Mouse (Mus musculus): ENCODE results near the gene Trf. TPM values are rescaled to one million over a fixed set of nuclear protein-coding genes. Genes with fewer than 3 reads are reported as not detected.

Gene Trf
- 30.0 and 41.3 TPM in 2 replicates for polyA plus RNA-seq (2014; fragmentation: Nextera tagmentation; extraction: Ambion mirVana)

DNA sequence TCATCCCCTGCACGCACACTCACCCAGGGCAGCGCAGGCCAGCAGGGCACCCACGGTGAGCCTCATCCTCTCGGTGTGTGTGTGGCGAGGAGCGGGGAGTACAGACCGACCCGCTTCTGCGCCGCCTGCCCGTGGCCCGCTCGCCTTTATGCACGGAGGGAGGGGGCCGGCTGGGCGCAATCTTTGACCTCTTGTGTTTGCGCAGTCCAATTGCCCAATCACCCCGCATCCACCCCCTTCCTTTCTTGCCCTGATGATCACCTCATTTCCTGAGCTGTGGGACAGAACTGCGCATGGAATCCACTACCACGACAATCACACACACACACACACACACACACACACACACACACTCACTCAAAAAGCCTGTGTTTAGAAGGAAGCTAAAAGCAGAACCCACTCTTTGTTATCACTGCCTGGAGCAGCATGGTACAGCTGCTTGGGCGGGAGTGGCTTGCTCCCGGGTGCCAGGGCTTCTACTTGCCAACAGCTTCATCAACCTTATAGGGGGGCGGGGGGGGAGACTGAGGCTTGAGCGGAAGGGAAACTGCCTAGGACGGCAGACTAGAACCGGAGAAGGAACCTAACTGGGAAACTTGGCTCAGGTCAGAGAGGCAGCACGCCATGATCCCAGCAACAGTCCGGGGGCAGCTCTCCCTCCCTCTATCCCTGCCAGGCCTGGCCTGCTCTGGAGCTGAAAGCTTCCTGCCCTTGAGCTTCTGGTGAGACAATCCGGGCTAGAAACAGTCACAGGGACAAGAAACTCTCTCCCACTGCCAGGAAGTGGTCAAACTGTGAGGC lies at the start of gene Trf, which contains the start of gene Gm20425:
Gene Trf (minus strand): TSS at position 294 of the 801 bp plus-strand sequence.
Gene Gm20425 (minus strand): TSS at position 157 of the 801 bp plus-strand sequence.
- Histone ChIP-seq H3K9ac (ENCODE audit: low read length) (peak within 1 kb of the TSS; percentile 29; the same call in 1 of the 2 replicates), H3K4me1 (ENCODE audit: control insufficient read depth, insufficient read depth, low read length) (peaks cover 6% of the 10 kb centered on the region; the same call in 1 of the 2 replicates), H3K27ac (ENCODE audit: low read depth, low read length) (peak within 1 kb of the TSS; percentile 30; the same call in 1 of the 2 replicates), H3K4me3 (ENCODE audit: low read depth, low read length) (no peak within 1 kb of the TSS), H3K9me3 (replicated peaks; ENCODE audit: control insufficient read depth, low read length) (no peaks in the 10 kb centered on the region), H3K36me3 (ENCODE audit: control insufficient read depth, insufficient read depth, low read length) (no peaks in the 10 kb centered on the region), H3K27me3 (replicated peaks; ENCODE audit: control insufficient read depth, insufficient read depth, low read length) (no peaks in the 10 kb centered on the region), H3K4me2 (ENCODE audit: low read length) (peak within 1 kb of the TSS; percentile 34)
- DNase-seq (ENCODE audit: low spot score) (peak; percentile 44), ATAC-seq (peak; percentile 58)
- 64% methylated on average over 29 of the region's 29 CpGs for whole genome bisulfite sequencing

DNA sequence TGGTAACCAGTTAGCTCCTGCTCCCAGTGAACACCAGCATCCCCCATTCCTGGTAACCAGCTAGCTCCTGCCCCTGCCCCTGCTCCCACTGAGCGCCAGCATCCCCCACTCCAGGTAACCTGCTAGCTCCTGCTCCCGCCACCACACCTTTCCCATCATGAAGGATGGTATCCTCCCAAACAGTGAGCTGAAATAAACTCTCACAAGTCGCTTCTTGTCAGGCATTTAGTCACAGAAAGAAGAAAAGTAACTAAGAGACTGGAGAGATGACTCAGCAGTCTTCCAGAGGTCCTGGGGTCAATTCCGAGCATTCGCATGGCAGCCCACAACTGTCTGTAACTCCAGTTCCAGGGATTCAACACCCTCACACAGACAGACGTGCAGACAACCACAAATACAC lies 46.6 kb upstream of the Trf start:
- DNase-seq (ENCODE audit: low spot score) (no peak), ATAC-seq (no peak)
- Histone ChIP-seq H3K4me2 (ENCODE audit: low read length) (no peak overlapping the region), H3K27ac (ENCODE audit: low read depth, low read length) (no peak overlapping the region), H3K4me3 (ENCODE audit: low read depth, low read length) (no peak overlapping the region), H3K9ac (ENCODE audit: low read length) (no peak overlapping the region), H3K4me1 (ENCODE audit: control insufficient read depth, insufficient read depth, low read length) (no peaks in the 10 kb centered on the region), H3K36me3 (ENCODE audit: control insufficient read depth, insufficient read depth, low read length) (no peaks in the 10 kb centered on the region), H3K27me3 (replicated peaks; ENCODE audit: control insufficient read depth, insufficient read depth, low read length) (no peaks in the 10 kb centered on the region), H3K9me3 (replicated peaks; ENCODE audit: control insufficient read depth, low read length) (no peaks in the 10 kb centered on the region)
- 88% methylated on average over 6 of the region's 6 CpGs for WGBS

DNA sequence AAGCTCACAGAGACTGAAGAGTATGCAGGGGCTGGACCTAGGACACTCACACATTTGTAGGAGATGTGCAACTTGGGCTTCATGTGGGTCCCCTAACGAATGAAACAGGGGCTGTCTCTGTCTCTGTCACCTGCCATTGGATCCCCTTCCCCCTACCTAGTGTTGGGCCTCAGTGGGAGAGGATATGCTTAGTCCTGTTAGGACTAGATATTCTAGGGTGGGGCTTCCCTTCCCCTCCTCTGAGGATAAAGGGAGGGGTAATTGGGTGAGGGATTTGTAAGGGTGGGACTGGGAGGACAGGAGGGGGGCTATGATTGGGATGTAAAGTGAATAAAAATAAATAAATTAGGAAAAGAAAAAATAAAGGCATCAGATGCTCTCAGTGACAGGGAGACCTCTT lies 45.4 kb upstream of the Trf start:
- Histone ChIP-seq H3K4me1 (ENCODE audit: control insufficient read depth, insufficient read depth, low read length) (0 out of 2 replicates have a peak, but pooled peaks cover 4% of the 10 kb centered on the region), H3K27me3 (replicated peaks; ENCODE audit: control insufficient read depth, insufficient read depth, low read length) (no peaks in the 10 kb centered on the region), H3K27ac (ENCODE audit: low read depth, low read length) (no peak overlapping the region), H3K9me3 (replicated peaks; ENCODE audit: control insufficient read depth, low read length) (no peaks in the 10 kb centered on the region), H3K4me3 (ENCODE audit: low read depth, low read length) (no peak overlapping the region), H3K4me2 (ENCODE audit: low read length) (no peak overlapping the region), H3K9ac (ENCODE audit: low read length) (no peak overlapping the region), H3K36me3 (ENCODE audit: control insufficient read depth, insufficient read depth, low read length) (no peaks in the 10 kb centered on the region)
- ATAC-seq (no peak), DNase-seq (ENCODE audit: low spot score) (no peak)
- WGBS, result 63% methylated on average over 1 of the region's 1 CpGs

DNA sequence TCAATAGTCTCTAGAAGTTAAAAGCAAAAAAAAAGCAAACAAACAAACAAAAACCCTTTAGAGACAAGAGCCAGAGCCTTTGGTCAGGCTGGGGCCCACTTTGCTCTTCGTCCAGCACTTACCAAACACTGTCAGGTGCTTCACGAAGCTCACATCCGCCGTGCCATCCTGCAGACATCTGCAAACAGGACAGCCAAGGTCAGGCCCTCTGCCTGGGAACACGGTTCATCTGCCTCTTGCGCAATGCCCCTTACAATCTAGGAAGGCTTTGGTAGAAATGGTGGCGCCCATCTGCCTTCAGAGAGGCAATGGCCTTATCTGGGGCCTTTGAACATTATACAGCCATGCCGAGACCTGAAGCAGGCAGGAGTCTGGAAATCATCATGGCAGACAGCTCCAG lies 44.6 kb upstream of the Trf start:
- Histone ChIP-seq H3K4me1 (ENCODE audit: control insufficient read depth, insufficient read depth, low read length) (0 out of 2 replicates have a peak, but pooled peaks cover 4% of the 10 kb centered on the region), H3K36me3 (ENCODE audit: control insufficient read depth, insufficient read depth, low read length) (no peaks in the 10 kb centered on the region), H3K27me3 (replicated peaks; ENCODE audit: control insufficient read depth, insufficient read depth, low read length) (no peaks in the 10 kb centered on the region), H3K4me3 (ENCODE audit: low read depth, low read length) (no peak overlapping the region), H3K27ac (ENCODE audit: low read depth, low read length) (no peak overlapping the region), H3K4me2 (ENCODE audit: low read length) (no peak overlapping the region), H3K9ac (ENCODE audit: low read length) (no peak overlapping the region), H3K9me3 (replicated peaks; ENCODE audit: control insufficient read depth, low read length) (no peaks in the 10 kb centered on the region)
- no peak for DNase-seq (ENCODE audit: low spot score)
- WGBS, result 86% methylated on average over 8 of the region's 8 CpGs
- no peak for ATAC-seq

DNA sequence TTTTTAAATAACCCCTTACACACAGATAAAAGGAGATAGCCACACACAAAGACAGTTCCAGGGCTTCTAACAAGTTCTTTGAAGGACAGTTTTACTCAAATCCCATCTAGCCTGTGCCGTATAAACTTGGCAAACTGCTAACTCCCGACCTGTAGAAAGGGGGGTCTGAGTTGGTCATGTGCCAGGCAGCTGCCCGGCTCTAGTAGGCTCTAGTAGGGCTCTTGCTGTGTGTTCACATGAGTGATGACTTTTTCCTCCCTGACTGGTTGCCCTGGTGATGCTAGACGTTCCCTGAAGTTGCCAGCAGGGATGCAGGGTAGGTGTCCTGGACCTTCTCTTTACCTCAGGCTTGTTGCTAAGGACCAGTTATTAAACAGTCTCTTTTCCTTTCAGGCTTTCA lies 40.9 kb upstream of the Trf start:
- H3K4me2 ChIP-seq (ENCODE audit: low read length), result no peak overlapping the region
- H3K9me3 ChIP-seq (replicated peaks; ENCODE audit: control insufficient read depth, low read length), result no peaks in the 10 kb centered on the region
- WGBS, result 15% methylated on average over 4 of the region's 4 CpGs
- H3K4me1 ChIP-seq (ENCODE audit: control insufficient read depth, insufficient read depth, low read length), result 0 out of 2 replicates have a peak, but pooled peaks cover 4% of the 10 kb centered on the region
- H3K27ac ChIP-seq (ENCODE audit: low read depth, low read length), result no peak overlapping the region
- ATAC-seq (no peak), DNase-seq (ENCODE audit: low spot score) (peak; percentile 36)
- H3K27me3 ChIP-seq (replicated peaks; ENCODE audit: control insufficient read depth, insufficient read depth, low read length), result no peaks in the 10 kb centered on the region
- H3K36me3 ChIP-seq (ENCODE audit: control insufficient read depth, insufficient read depth, low read length), result no peaks in the 10 kb centered on the region
- no peak overlapping the region for H3K4me3 ChIP-seq (ENCODE audit: low read depth, low read length)
- no peak overlapping the region for H3K9ac ChIP-seq (ENCODE audit: low read length)

DNA sequence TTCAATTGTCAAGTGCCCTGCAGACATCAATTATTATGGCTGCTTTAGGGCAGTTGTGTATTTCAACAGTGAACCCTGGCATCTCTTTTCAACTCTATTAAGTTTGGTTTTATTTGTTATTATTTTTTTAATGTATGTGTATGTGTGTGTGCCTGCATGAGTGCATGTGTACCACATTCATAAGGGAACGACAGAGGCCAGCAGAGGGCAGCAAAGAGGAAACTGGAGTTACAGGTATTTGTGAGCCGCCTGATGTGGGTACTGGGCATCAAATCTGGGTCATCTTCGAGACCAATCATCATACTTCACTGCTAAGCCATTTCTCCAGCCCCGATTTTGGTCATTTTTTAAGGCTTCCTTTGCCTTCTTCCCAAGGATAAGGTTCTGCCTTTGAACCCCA lies 35.5 kb upstream of the Trf start:
- ATAC-seq (no peak), DNase-seq (ENCODE audit: low spot score) (no peak)
- Histone ChIP-seq H3K4me2 (ENCODE audit: low read length) (no peak overlapping the region), H3K4me1 (ENCODE audit: control insufficient read depth, insufficient read depth, low read length) (no peaks in the 10 kb centered on the region), H3K9me3 (replicated peaks; ENCODE audit: control insufficient read depth, low read length) (no peaks in the 10 kb centered on the region), H3K36me3 (ENCODE audit: control insufficient read depth, insufficient read depth, low read length) (no peaks in the 10 kb centered on the region), H3K27ac (ENCODE audit: low read depth, low read length) (no peak overlapping the region), H3K27me3 (replicated peaks; ENCODE audit: control insufficient read depth, insufficient read depth, low read length) (no peaks in the 10 kb centered on the region), H3K9ac (ENCODE audit: low read length) (no peak overlapping the region), H3K4me3 (ENCODE audit: low read depth, low read length) (no peak overlapping the region)
- 89% methylated on average over 4 of the region's 4 CpGs for WGBS

DNA sequence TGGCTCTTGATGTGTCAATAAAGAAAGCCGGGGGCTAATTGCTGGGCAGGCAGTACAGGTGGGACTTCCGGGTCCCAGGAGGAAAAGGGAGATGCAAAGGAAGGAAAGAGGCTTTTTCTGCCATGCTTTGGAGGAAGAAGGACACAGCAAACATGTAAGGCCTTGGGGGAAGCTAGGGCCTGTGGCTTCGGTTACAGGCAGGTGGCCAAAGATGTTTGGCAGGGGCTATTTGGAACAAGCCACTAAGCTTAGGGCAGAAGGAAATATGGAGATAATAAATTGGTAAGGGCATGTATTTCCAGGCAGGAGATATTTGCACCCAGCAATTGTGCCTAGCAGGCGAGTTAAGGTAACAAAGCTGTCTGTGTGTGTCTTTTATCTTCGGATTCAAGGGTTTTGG lies 22.7 kb upstream of the Trf start:
- DNase-seq (ENCODE audit: low spot score) (no peak), ATAC-seq (no peak)
- no peak overlapping the region for H3K4me2 ChIP-seq (ENCODE audit: low read length)
- no peaks in the 10 kb centered on the region for H3K36me3 ChIP-seq (ENCODE audit: control insufficient read depth, insufficient read depth, low read length)
- no peak overlapping the region for H3K9ac ChIP-seq (ENCODE audit: low read length)
- H3K9me3 ChIP-seq (replicated peaks; ENCODE audit: control insufficient read depth, low read length), result no peaks in the 10 kb centered on the region
- no peak overlapping the region for H3K4me3 ChIP-seq (ENCODE audit: low read depth, low read length)
- no peaks in the 10 kb centered on the region for H3K27me3 ChIP-seq (replicated peaks; ENCODE audit: control insufficient read depth, insufficient read depth, low read length)
- H3K4me1 ChIP-seq (ENCODE audit: control insufficient read depth, insufficient read depth, low read length), result no peaks in the 10 kb centered on the region
- H3K27ac ChIP-seq (ENCODE audit: low read depth, low read length), result no peak overlapping the region
- 85% methylated on average over 5 of the region's 5 CpGs for WGBS

DNA sequence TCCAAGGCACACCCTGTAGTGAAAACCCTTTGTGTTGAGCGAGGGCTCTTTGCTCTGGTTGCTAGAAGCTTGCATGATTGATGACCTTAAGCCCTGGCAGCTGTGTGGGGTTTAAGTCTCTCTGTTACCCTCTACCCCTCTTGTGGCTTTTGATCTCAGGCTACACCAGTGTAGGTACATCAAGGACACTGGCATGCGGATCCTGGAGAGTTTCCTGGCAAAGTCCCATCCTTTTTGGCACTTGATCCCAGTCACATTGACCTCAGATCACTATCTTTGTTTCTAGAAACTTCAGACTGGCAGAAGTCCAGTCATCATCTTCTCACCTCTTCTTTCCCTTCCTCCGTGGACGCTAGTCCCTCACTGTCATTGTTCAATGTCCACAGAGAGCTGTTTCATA lies 18.4 kb upstream of the Trf start:
- Histone ChIP-seq H3K27me3 (replicated peaks; ENCODE audit: control insufficient read depth, insufficient read depth, low read length) (no peaks in the 10 kb centered on the region), H3K9me3 (replicated peaks; ENCODE audit: control insufficient read depth, low read length) (no peaks in the 10 kb centered on the region), H3K27ac (ENCODE audit: low read depth, low read length) (no peak overlapping the region), H3K4me2 (ENCODE audit: low read length) (no peak overlapping the region), H3K36me3 (ENCODE audit: control insufficient read depth, insufficient read depth, low read length) (no peaks in the 10 kb centered on the region), H3K4me3 (ENCODE audit: low read depth, low read length) (no peak overlapping the region), H3K9ac (ENCODE audit: low read length) (no peak overlapping the region), H3K4me1 (ENCODE audit: control insufficient read depth, insufficient read depth, low read length) (no peaks in the 10 kb centered on the region)
- 61% methylated on average over 4 of the region's 4 CpGs for WGBS
- ATAC-seq (no peak), DNase-seq (ENCODE audit: low spot score) (no peak)

DNA sequence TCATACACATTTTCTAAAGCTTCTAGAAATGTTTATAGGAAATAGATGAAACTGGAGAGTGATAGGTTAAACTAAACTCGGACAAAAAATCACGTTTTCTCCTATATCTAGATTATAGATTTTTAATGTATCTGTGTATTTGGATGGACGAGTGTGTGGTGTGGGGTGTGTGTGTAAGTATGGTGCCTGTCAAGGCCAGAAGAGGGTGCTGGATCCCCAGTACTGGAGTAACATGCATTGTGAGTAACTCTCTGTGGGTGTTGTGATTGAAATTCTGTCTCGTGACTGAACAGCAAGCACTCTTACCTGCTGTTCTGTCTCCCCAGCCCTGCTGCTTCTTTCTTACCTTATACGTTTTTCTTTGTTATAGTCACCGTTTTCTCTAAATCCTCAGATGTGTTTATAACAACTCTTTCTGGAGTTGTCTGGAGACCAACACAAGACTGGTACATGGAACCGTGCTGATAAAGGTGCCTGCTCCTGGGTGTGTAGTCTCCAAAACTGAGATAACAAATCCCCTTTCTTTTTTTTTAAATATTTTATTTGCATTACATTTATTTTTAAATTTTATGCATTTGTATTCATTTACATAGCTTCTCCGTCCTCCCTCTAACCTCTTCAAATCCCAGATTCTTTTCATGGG lies 16.4 kb upstream of the Trf start:
- H3K27ac ChIP-seq (ENCODE audit: low read depth, low read length), result no peak overlapping the region
- H3K4me3 ChIP-seq (ENCODE audit: low read depth, low read length), result no peak overlapping the region
- H3K9me3 ChIP-seq (replicated peaks; ENCODE audit: control insufficient read depth, low read length), result no peaks in the 10 kb centered on the region
- no peaks in the 10 kb centered on the region for H3K36me3 ChIP-seq (ENCODE audit: control insufficient read depth, insufficient read depth, low read length)
- WGBS, result 88% methylated on average over 8 of the region's 8 CpGs
- H3K9ac ChIP-seq (ENCODE audit: low read length), result no peak overlapping the region
- DNase-seq (ENCODE audit: low spot score) (no peak), ATAC-seq (no peak)
- H3K27me3 ChIP-seq (replicated peaks; ENCODE audit: control insufficient read depth, insufficient read depth, low read length), result no peaks in the 10 kb centered on the region
- no peak overlapping the region for H3K4me2 ChIP-seq (ENCODE audit: low read length)
- no peaks in the 10 kb centered on the region for H3K4me1 ChIP-seq (ENCODE audit: control insufficient read depth, insufficient read depth, low read length)

Measured in forebrain, embryonic 14.5 days (tissue).